Mouse (Mus musculus) ZHBTc4 (cell line): ENCODE measurements at regions not wholly inside any gene's neighbourhood (a gene's known extent, or its start where the extent isn't known, plus 50 kb on each side); places are given as distances from the start of the nearest gene placed in this dataset.
"Not testable (repeated sequence)": the region's sequence is repeated elsewhere in the genome, so short reads cannot be mapped to it uniquely, and the experiment has no call there.

Experiments used
- DNase-seq: peaks from one replicate; pipeline ENCODE4 v3.0.0-alpha.2; 2011; ENCODE audit warnings: low read depth, low spot score

GRCm38 (mm10) chr8:71823655-71824622 lies 57.9 kb upstream of the Zfp709 start:
- not testable (repeated sequence) for DNase-seq

DNA sequence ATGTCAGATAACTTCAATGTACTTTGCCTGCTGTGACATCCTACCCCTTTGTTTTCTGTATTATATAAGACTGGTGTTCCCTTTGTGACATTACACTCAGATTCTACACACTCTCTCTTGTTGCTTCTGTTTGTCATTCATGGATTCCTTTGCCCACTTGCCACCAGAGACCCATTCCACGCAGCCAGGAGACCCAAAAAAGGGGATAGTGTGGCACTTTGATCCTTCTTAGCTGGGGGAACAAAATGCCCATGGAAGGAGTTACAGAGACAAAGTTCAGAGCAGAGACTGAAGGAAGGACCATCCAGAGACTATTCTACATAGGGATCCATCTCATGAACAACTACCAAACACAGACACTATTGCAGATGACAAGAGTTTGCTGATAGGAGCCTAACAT lies 59.1 kb upstream of the Zfp709 start:
- not testable (repeated sequence) for DNase-seq

GRCm38 (mm10) chr8:71819936-71820335 lies 61.9 kb upstream of the Zfp709 start:
- not testable (repeated sequence) for DNase-seq

- DNase-seq, result not testable (repeated sequence)
These were observed 62.4 kb upstream of the Zfp709 start for GRCm38 (mm10) chr8:71819381-71819780.

DNA sequence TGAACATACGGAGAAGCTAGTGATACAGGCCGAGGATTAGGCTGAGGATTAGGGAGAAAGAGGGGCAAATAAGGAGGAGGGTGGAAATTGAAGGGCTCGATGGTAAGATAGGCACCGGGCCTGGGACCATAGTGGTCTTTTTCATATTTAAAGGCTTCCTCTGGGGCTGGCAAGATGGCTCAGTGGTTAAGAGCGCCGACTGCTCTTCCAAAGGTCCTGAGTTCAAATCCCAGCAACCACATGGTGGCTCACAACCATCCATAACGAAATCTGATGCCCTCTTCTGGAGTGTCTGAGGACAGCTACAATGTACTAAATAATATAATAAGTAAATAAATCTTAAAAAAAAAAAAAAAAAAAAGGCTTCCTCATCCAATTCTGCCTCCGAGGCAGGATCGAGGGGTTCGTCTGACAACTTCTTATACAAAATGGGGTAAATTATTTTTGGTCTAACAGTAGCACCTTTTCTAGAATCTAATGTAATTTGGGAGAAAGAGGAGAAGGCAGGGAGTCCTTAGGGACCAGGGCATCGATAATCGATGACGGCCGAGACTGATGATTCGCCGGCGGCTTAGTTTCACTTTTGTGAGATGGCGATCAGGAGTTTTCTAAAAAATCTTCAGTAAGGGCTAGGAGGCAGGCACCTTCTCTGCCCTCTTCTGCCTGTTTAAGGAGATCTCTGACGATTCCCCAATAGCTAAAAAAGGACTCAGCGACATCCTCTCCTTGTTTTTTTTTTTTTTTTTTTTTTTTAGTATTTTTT lies 65.4 kb upstream of the Zfp709 start:
- DNase-seq, result not testable (repeated sequence)

- not testable (repeated sequence) for DNase-seq
These were observed 66.0 kb upstream of the Zfp709 start for GRCm38 (mm10) chr8:71815813-71816212.

- not testable (repeated sequence) for DNase-seq
These were observed 66.9 kb upstream of the Zfp709 start for GRCm38 (mm10) chr8:71814740-71815514.

DNA sequence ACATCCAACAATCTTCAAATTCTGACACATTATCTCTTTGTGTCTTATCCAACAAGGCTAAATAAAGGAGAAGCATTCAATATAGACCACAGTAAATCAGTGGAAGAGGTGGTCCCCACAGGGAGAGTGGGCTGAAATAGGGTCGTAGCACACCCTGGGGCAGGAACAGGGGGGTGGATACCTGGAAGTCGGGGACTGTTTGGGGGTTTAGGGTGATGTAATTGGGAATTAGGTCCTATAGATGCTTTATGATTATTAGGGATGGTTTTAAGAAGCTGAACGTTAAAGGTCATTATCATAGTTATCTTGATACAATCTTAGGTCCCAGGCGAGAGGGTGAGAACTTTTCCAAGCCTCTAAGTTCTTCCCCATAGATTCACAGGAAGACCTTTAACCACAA lies 67.9 kb upstream of the Zfp709 start:
- not testable (repeated sequence) for DNase-seq

GRCm38 (mm10) chr8:71813239-71813638 lies 68.6 kb upstream of the Zfp709 start:
- not testable (repeated sequence) for DNase-seq

GRCm38 (mm10) chr8:71807788-71808187 lies 74.0 kb upstream of the Zfp709 start:
- DNase-seq, result not testable (repeated sequence)

DNA sequence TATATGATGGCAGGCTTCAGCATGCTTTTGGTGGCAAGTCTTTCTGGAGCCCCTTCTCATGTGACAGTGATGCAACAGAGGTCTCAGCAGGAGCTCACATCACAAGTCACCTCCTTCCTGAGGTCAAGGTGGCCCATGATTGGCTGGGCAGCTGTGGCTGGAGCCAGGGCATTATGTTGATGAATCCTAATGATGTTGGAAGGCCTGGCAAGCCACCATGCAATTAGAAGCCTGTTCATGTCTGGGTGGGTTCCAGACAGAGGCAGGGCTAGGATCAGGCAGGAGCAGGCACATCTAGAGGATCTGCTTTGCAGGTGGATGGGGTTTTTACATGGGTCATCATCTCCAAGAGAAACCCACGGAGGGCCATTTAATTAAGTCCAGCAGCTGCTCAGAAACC lies 77.2 kb upstream of the Zfp709 start:
- DNase-seq, result not testable (repeated sequence)

GRCm38 (mm10) chr8:71802226-71802625 lies 76.7 kb upstream of the Fcho1 start:
- not testable (repeated sequence) for DNase-seq

GRCm38 (mm10) chr8:71789031-71789460 lies 63.5 kb upstream of the Fcho1 start:
- DNase-seq, result peak; percentile 15

- DNase-seq, result not testable (repeated sequence)
These were observed 55.1 kb upstream of the Fcho1 start for GRCm38 (mm10) chr8:71780624-71781023.

GRCm38 (mm10) chr8:71779824-71780223 lies 54.3 kb upstream of the Fcho1 start:
- DNase-seq, result not testable (repeated sequence)

- not testable (repeated sequence) for DNase-seq
These were observed 53.9 kb upstream of the Fcho1 start for GRCm38 (mm10) chr8:71779380-71779779.

DNA sequence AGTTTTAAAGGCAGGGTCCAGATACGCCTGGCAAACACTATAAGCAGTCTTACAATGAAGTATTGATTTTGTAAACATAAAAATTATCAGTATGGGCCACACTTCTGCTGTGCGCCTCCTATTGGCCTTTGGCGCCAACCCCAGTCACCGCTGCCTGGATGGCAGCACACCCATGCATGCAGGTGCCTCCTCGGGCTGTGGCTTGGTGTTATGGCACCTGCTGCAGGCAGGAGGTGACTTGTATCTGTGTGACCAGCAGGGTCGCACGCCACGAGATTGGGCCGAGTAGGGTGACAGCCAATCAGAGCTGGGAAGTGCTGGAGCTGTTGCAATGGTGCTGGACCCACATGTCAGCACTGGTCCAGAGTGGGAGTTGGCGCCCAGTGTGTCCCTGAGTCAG lies 53.4 kb upstream of the Fcho1 start:
- no peak for DNase-seq
